Mouse (Mus musculus): Measurements from ENCODE around the gene Gng12. TPM values are rescaled to one million over a fixed set of nuclear protein-coding genes. Genes with fewer than 3 reads are reported as not detected.
A peak's percentile ranks its signal among the peaks of the same experiment; 100 is the strongest.

Gng12 gene
- total RNA-seq, 2 experiments from 2014 or later = 28.0 to 28.9 TPM

GRCm38 (mm10) chr6:66969446-66969845 is 73.2 kb downstream of the Gng12 start:
- Histone ChIP-seq H3K27ac (no peak overlapping the region), H3K4me3 (no peak overlapping the region)
- intact Hi-C loops (cut with DNase I) = no loop called here
- TF ChIP-seq CTCF (IDR thresholded peaks at IDR 0.05) = no peak
- no peak for DNase-seq

GRCm38 (mm10) chr6:66972300-66972699 is 76.1 kb downstream of the Gng12 start:
- intact Hi-C loops (cut with DNase I) = loop anchor here (10.0 kb wide), 1 partner anchor 333 kb away; no protein-coding TSS in a partner anchor
- DNase-seq = no peak
- H3K27ac ChIP-seq = no peak overlapping the region
- no peak for TF ChIP-seq CTCF (IDR thresholded peaks at IDR 0.05)
- no peak overlapping the region for H3K4me3 ChIP-seq

- intact Hi-C loops (cut with DNase I) = loop anchor here (10.0 kb wide), 1 partner anchor 332 kb away; no protein-coding TSS in a partner anchor
- Histone ChIP-seq H3K27ac (no peak overlapping the region), H3K4me3 (no peak overlapping the region)
- DNase-seq = no peak
- TF ChIP-seq CTCF (IDR thresholded peaks at IDR 0.05) = no peak
Measured at GRCm38 (mm10) chr6:66973180-66973579, 77.0 kb downstream of the Gng12 start.

- intact Hi-C loops (cut with DNase I) = loop anchor here (10.0 kb wide), 1 partner anchor 329 kb away; no protein-coding TSS in a partner anchor
- DNase-seq = no peak
- Histone ChIP-seq H3K27ac (peak overlapping the region; percentile 65), H3K4me3 (no peak overlapping the region)
- no peak for TF ChIP-seq CTCF (IDR thresholded peaks at IDR 0.05)
Measured at GRCm38 (mm10) chr6:66975522-66975921, 79.3 kb downstream of the Gng12 start.

- intact Hi-C loops (cut with DNase I) = loop anchor here (10.0 kb wide), 1 partner anchor 326 kb away; no protein-coding TSS in a partner anchor
- TF ChIP-seq CTCF (IDR thresholded peaks at IDR 0.05) = no peak
- no peak overlapping the region for H3K4me3 ChIP-seq
- DNase-seq = no peak
- no peak overlapping the region for H3K27ac ChIP-seq
Measured at GRCm38 (mm10) chr6:66979197-66979596, 83.0 kb downstream of the Gng12 start.

GRCm38 (mm10) chr6:66980040-66980439 is 83.8 kb downstream of the Gng12 start:
- no peak for TF ChIP-seq CTCF (IDR thresholded peaks at IDR 0.05)
- DNase-seq = no peak
- intact Hi-C loops (cut with DNase I) = no loop called here
- no peak overlapping the region for H3K27ac ChIP-seq
- H3K4me3 ChIP-seq = no peak overlapping the region

GRCm38 (mm10) chr6:66981366-66981765 is 85.2 kb downstream of the Gng12 start:
- intact Hi-C loops (cut with DNase I) = no loop called here
- Histone ChIP-seq H3K27ac (peak overlapping the region; percentile 56), H3K4me3 (no peak overlapping the region)
- TF ChIP-seq CTCF (IDR thresholded peaks at IDR 0.05) = no peak
- no peak for DNase-seq

- H3K27ac ChIP-seq = peak overlapping the region; percentile 56
- DNase-seq = peak; percentile 78
- no peak for TF ChIP-seq CTCF (IDR thresholded peaks at IDR 0.05)
- intact Hi-C loops (cut with DNase I) = no loop called here
- no peak overlapping the region; the same call in 1 of the 2 replicates for H3K4me3 ChIP-seq
Measured at GRCm38 (mm10) chr6:66981864-66982263, 85.7 kb downstream of the Gng12 start.

- Histone ChIP-seq H3K4me3 (no peak overlapping the region), H3K27ac (no peak overlapping the region)
- no peak for TF ChIP-seq CTCF (IDR thresholded peaks at IDR 0.05)
- no peak for DNase-seq
- intact Hi-C loops (cut with DNase I) = no loop called here
Measured at GRCm38 (mm10) chr6:66984079-66984478, 87.9 kb downstream of the Gng12 start.

- no peak overlapping the region for H3K27ac ChIP-seq
- intact Hi-C loops (cut with DNase I) = no loop called here
- no peak for DNase-seq
- TF ChIP-seq CTCF (IDR thresholded peaks at IDR 0.05) = no peak
- no peak overlapping the region for H3K4me3 ChIP-seq
Measured at GRCm38 (mm10) chr6:66984672-66985071, 88.5 kb downstream of the Gng12 start.

GRCm38 (mm10) chr6:66985500-66985899 is 89.3 kb downstream of the Gng12 start:
- H3K4me3 ChIP-seq = no peak overlapping the region
- no peak overlapping the region for H3K27ac ChIP-seq
- intact Hi-C loops (cut with DNase I) = no loop called here
- TF ChIP-seq CTCF (IDR thresholded peaks at IDR 0.05) = no peak
- DNase-seq = no peak

GRCm38 (mm10) chr6:66986063-66986462 is 89.9 kb downstream of the Gng12 start:
- Histone ChIP-seq H3K27ac (no peak overlapping the region), H3K4me3 (no peak overlapping the region)
- intact Hi-C loops (cut with DNase I) = no loop called here
- no peak for TF ChIP-seq CTCF (IDR thresholded peaks at IDR 0.05)
- DNase-seq = no peak

- Histone ChIP-seq H3K27ac (peak overlapping the region; percentile 57), H3K4me3 (no peak overlapping the region)
- intact Hi-C loops (cut with DNase I) = no loop called here
- TF ChIP-seq CTCF (IDR thresholded peaks at IDR 0.05) = no peak
- peak; percentile 76 for DNase-seq
Measured at GRCm38 (mm10) chr6:66987643-66988042, 91.4 kb downstream of the Gng12 start.

- DNase-seq = no peak
- intact Hi-C loops (cut with DNase I) = no loop called here
- TF ChIP-seq CTCF (IDR thresholded peaks at IDR 0.05) = no peak
- Histone ChIP-seq H3K4me3 (no peak overlapping the region), H3K27ac (peak overlapping the region; percentile 57)
Measured at GRCm38 (mm10) chr6:66988363-66988762, 92.2 kb downstream of the Gng12 start.
